Mouse (Mus musculus): ENCODE data around the gene Crip1. TPM values are rescaled to one million over a fixed set of nuclear protein-coding genes. Genes with fewer than 3 reads are reported as not detected.

Gene Crip1
- polyA plus RNA-seq, 1 experiment from 2014 or later, result 1,744 TPM

DNA sequence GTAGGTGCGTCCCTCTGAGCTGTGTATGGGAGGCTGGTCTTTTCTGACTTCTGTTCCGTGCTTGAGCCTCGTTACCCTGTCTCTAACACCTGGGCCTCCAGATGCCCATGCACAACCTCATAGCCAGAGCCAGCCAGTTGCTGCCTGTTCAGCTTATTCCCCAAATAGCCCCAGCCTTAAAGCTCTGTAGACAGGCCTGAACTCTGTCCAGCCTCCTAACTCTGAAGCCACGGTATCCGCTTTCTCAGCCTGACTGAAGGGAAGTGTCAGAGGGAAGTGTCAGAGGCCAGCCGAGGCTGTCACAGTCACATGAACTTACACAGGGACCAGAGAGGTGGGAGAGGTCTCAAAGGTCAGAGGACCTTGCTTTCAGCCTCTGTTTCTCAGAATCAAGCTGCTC, 21.4 kb upstream of the Crip1 start:
- DNase-seq (ENCODE audit: low spot score) (no peak), ATAC-seq (no peak)
- Histone ChIP-seq H3K27me3 (replicated peaks; ENCODE audit: insufficient read depth, low read length) (no peaks in the 10 kb centered on the region), H3K36me3 (ENCODE audit: insufficient read depth, low read length) (peaks cover 69% of the 10 kb centered on the region; the same call in 1 of the 2 replicates), H3K9me3 (ENCODE audit: low read length) (no peaks in the 10 kb centered on the region), H3K4me3 (ENCODE audit: low read depth, low read length) (no peak overlapping the region), H3K9ac (replicated peaks; ENCODE audit: low read depth) (no peak overlapping the region), H3K4me1 (ENCODE audit: insufficient read depth, low read depth, low read length) (no peaks in the 10 kb centered on the region), H3K27ac (ENCODE audit: low read length) (0 out of 2 replicates have a peak overlapping the region, but pooled peaks have one; percentile 20), H3K4me2 (replicated peaks; ENCODE audit: low read depth, low read length) (no peak overlapping the region)
- WGBS, result 75% methylated on average over 6 of the region's 6 CpGs
- no peak for TF ChIP-seq CTCF (IDR thresholded peaks at IDR 0.05)

DNA sequence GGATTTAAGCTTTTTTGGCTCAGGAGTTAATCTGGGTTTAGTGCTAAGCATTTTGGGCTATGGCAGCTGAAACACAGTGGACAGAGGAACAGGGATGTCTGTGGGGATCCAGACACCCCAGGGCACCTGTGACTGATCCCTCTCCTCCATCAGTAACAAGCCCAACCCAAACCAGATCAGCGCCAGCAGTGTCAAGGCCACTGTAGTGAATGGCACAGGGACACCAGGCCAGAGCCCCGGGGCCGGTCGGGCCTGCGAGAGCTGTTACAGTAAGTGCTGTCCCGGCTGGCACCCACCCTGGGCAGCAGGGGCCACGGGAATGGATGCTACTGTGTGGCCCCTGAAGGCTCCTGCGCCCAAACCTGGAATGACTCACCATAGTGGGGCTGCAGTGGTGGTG, 15.4 kb upstream of the Crip1 start:
- Histone ChIP-seq H3K9me3 (ENCODE audit: low read length) (no peaks in the 10 kb centered on the region), H3K4me3 (ENCODE audit: low read depth, low read length) (no peak overlapping the region), H3K27me3 (replicated peaks; ENCODE audit: insufficient read depth, low read length) (no peaks in the 10 kb centered on the region), H3K27ac (ENCODE audit: low read length) (no peak overlapping the region), H3K9ac (replicated peaks; ENCODE audit: low read depth) (no peak overlapping the region), H3K4me1 (ENCODE audit: insufficient read depth, low read depth, low read length) (peaks cover 15% of the 10 kb centered on the region), H3K36me3 (ENCODE audit: insufficient read depth, low read length) (peaks cover 48% of the 10 kb centered on the region), H3K4me2 (replicated peaks; ENCODE audit: low read depth, low read length) (no peak overlapping the region)
- TF ChIP-seq CTCF (IDR thresholded peaks at IDR 0.05) (no peak), EP300 (IDR thresholded peaks at IDR 0.05) (no peak)
- DNase-seq (ENCODE audit: low spot score), result no peak
- ATAC-seq, result no peak
- WGBS, result 98% methylated on average over 8 of the region's 8 CpGs

DNA sequence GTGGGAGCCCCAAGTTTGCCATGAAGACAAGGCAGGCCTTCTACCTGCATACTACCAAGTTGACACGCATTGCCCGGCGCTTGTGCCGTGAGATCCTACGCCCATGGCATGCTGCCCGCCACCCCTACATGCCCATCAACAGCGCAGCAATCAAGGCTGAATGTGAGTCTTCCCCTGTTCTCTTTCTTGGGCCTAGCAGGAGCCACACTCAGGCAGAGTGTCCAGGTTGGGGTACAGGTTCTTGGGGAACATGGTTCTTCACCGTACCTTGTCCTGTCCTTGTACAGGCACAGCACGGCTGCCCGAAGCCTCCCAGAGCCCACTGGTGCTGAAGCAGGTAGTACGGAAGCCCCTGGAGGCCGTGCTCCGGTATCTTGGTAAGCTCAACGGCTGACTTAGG, 14.5 kb upstream of the Crip1 start:
- H3K9me3 ChIP-seq (ENCODE audit: low read length), result no peaks in the 10 kb centered on the region
- ATAC-seq (no peak), DNase-seq (ENCODE audit: low spot score) (no peak)
- H3K4me2 ChIP-seq (replicated peaks; ENCODE audit: low read depth, low read length), result no peak overlapping the region
- H3K4me1 ChIP-seq (ENCODE audit: insufficient read depth, low read depth, low read length), result peaks cover 15% of the 10 kb centered on the region
- 94% methylated on average over 14 of the region's 14 CpGs for WGBS
- H3K27ac ChIP-seq (ENCODE audit: low read length), result peak overlapping the region; percentile 90
- TF ChIP-seq CTCF (IDR thresholded peaks at IDR 0.05), result no peak
- no peak for TF ChIP-seq EP300 (IDR thresholded peaks at IDR 0.05)
- H3K27me3 ChIP-seq (replicated peaks; ENCODE audit: insufficient read depth, low read length), result no peaks in the 10 kb centered on the region
- H3K9ac ChIP-seq (replicated peaks; ENCODE audit: low read depth), result no peak overlapping the region
- no peak overlapping the region for H3K4me3 ChIP-seq (ENCODE audit: low read depth, low read length)
- H3K36me3 ChIP-seq (ENCODE audit: insufficient read depth, low read length), result peaks cover 45% of the 10 kb centered on the region

DNA sequence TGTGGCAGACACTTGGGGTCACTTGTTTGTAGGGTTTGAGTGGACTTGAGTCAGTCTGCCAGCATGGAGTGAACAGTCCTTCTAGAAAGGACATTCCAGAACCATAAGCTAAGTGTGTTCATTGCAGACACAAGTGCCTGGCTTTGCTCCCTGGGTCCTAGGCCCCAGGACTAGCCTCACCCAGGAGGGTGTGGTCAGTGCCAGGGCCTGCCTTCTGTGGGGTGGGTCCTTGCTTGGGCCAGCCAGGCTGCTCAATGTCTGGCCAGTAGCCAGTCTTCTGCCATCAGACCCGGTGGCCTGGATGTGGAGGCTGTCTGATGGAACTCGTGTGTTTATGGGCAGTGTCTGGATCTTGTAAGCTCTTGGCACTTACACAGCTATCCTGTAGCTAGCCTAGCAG, 13.5 kb upstream of the Crip1 start:
- Histone ChIP-seq H3K9ac (replicated peaks; ENCODE audit: low read depth) (no peak overlapping the region), H3K4me3 (ENCODE audit: low read depth, low read length) (no peak overlapping the region), H3K4me2 (replicated peaks; ENCODE audit: low read depth, low read length) (no peak overlapping the region), H3K27ac (ENCODE audit: low read length) (peak overlapping the region; percentile 90), H3K4me1 (ENCODE audit: insufficient read depth, low read depth, low read length) (peaks cover 15% of the 10 kb centered on the region), H3K27me3 (replicated peaks; ENCODE audit: insufficient read depth, low read length) (no peaks in the 10 kb centered on the region), H3K9me3 (ENCODE audit: low read length) (no peaks in the 10 kb centered on the region), H3K36me3 (ENCODE audit: insufficient read depth, low read length) (peaks cover 40% of the 10 kb centered on the region)
- 9% methylated on average over 2 of the region's 2 CpGs for WGBS
- TF ChIP-seq CTCF (IDR thresholded peaks at IDR 0.05), result 0 out of 2 replicates have a peak, but pooled peaks have one; percentile 3
- TF ChIP-seq EP300 (IDR thresholded peaks at IDR 0.05), result peak; percentile 92
- ATAC-seq (peak; percentile 98), DNase-seq (ENCODE audit: low spot score) (peak; percentile 98)

GRCm38 (mm10) chr12:113133260-113133659, 12.9 kb upstream of the Crip1 start:
- no peak for DNase-seq (ENCODE audit: low spot score)
- Histone ChIP-seq H3K4me1 (ENCODE audit: insufficient read depth, low read depth, low read length) (peaks cover 15% of the 10 kb centered on the region), H3K27ac (ENCODE audit: low read length) (peak overlapping the region; percentile 90), H3K4me2 (replicated peaks; ENCODE audit: low read depth, low read length) (no peak overlapping the region), H3K9ac (replicated peaks; ENCODE audit: low read depth) (no peak overlapping the region), H3K27me3 (replicated peaks; ENCODE audit: insufficient read depth, low read length) (no peaks in the 10 kb centered on the region), H3K36me3 (ENCODE audit: insufficient read depth, low read length) (peaks cover 35% of the 10 kb centered on the region), H3K9me3 (ENCODE audit: low read length) (no peaks in the 10 kb centered on the region), H3K4me3 (ENCODE audit: low read depth, low read length) (no peak overlapping the region)
- no peak for TF ChIP-seq EP300 (IDR thresholded peaks at IDR 0.05)
- TF ChIP-seq CTCF (IDR thresholded peaks at IDR 0.05), result no peak
- WGBS, result 77% methylated on average over 8 of the region's 9 CpGs
- no peak; the same call in 1 of the 2 replicates for ATAC-seq

- 66% methylated on average over 5 of the region's 5 CpGs for WGBS
- H3K27ac ChIP-seq (ENCODE audit: low read length), result peak overlapping the region; percentile 90
- H3K4me3 ChIP-seq (ENCODE audit: low read depth, low read length), result no peak overlapping the region
- H3K9ac ChIP-seq (replicated peaks; ENCODE audit: low read depth), result no peak overlapping the region
- TF ChIP-seq CTCF (IDR thresholded peaks at IDR 0.05), result no peak
- TF ChIP-seq EP300 (IDR thresholded peaks at IDR 0.05), result no peak
- H3K27me3 ChIP-seq (replicated peaks; ENCODE audit: insufficient read depth, low read length), result no peaks in the 10 kb centered on the region
- H3K9me3 ChIP-seq (ENCODE audit: low read length), result no peaks in the 10 kb centered on the region
- ATAC-seq (no peak), DNase-seq (ENCODE audit: low spot score) (no peak)
- H3K4me1 ChIP-seq (ENCODE audit: insufficient read depth, low read depth, low read length), result peaks cover 20% of the 10 kb centered on the region
- H3K4me2 ChIP-seq (replicated peaks; ENCODE audit: low read depth, low read length), result no peak overlapping the region
- peaks cover 28% of the 10 kb centered on the region for H3K36me3 ChIP-seq (ENCODE audit: insufficient read depth, low read length)
These were observed 12.2 kb upstream of the Crip1 start for GRCm38 (mm10) chr12:113133861-113134403.

DNA sequence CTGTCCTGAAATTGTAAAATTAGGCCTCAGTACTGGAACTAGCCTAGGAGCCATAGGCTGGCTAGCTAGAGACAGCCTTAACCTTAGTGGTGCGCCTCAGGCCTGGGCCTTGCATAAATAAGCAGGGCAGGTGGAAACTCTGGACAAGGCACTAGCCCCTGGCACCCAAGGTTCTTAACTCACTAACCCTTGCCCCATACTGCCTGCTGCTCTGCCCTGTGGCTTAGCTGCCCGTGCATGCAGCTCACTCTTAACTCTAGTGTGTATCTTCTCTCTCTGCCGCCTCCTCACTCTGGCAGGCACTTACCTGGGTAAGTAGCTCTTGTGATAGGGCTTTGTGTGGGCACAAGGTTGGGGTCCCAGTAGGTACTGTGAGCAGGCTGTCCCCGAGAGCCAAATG, 11.6 kb upstream of the Crip1 start:
- TF ChIP-seq EP300 (IDR thresholded peaks at IDR 0.05) (no peak), CTCF (IDR thresholded peaks at IDR 0.05) (no peak)
- Histone ChIP-seq H3K4me1 (ENCODE audit: insufficient read depth, low read depth, low read length) (peaks cover 26% of the 10 kb centered on the region), H3K27ac (ENCODE audit: low read length) (peak overlapping the region; percentile 43; the same call in 1 of the 2 replicates), H3K9me3 (ENCODE audit: low read length) (no peaks in the 10 kb centered on the region), H3K9ac (replicated peaks; ENCODE audit: low read depth) (no peak overlapping the region), H3K36me3 (ENCODE audit: insufficient read depth, low read length) (peaks cover 23% of the 10 kb centered on the region), H3K4me2 (replicated peaks; ENCODE audit: low read depth, low read length) (no peak overlapping the region), H3K27me3 (replicated peaks; ENCODE audit: insufficient read depth, low read length) (no peaks in the 10 kb centered on the region), H3K4me3 (ENCODE audit: low read depth, low read length) (no peak overlapping the region)
- no peak for DNase-seq (ENCODE audit: low spot score)
- no peak for ATAC-seq
- WGBS, result 67% methylated on average over 4 of the region's 4 CpGs

All from lung, postnatal 0 days (tissue).